Mouse (Mus musculus) cortical plate, adult 2 months (tissue): ENCODE measurements around the gene Aldh16a1.

ENCODE experiments used
- CTCF ChIP-seq: fragments of 200-500 bp; IDR thresholded peaks from 2 replicates; pipeline ENCODE4 v1.5.1; 2011; ENCODE audit warnings: mild to moderate bottlenecking, control low read depth, low read length; ENCODE audit not compliant: insufficient read depth; ENCODE audit errors: extremely low read depth
- POLR2A ChIP-seq: fragments of 200-500 bp; IDR thresholded peaks from 2 replicates; pipeline ENCODE4 v1.6.1; 2011; ENCODE audit warnings: mild to moderate bottlenecking, low read length, control low read depth; ENCODE audit not compliant: insufficient read depth; ENCODE audit errors: extremely low read depth

DNA sequence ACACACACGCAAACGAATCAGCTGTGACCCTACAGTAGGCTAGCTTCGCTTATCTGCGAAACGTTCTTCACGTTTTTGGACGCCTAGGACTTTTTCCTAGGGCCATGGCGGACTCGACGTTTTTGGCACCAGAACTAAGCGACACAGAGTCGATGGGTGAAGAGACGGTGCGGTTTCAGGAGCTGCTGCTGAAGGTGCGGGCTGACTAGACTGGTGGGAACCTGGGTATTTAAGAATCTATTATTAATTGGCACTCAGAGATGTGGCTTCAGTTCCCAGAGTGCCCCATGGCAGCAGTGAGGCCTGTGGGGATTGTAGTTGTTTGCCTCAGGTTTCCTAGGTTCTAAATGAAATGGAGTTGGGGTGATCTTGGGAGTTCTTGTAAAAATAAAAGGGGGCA lies 1.8 kb upstream of the Aldh16a1 start:
- no peak for TF ChIP-seq POLR2A
- no peak for TF ChIP-seq CTCF
